Mouse (Mus musculus) liver, adult 2 months (tissue): ENCODE measurements around the gene Pla2g2f.

Experiments used
- CTCF ChIP-seq: fragments of 200-500 bp; IDR thresholded peaks from 2 replicates; pipeline ENCODE4 v1.5.1; 2011; ENCODE audit warnings: low read depth, low read length, control low read depth
- POLR2A ChIP-seq: fragments of 200-500 bp; IDR thresholded peaks from 2 replicates; pipeline ENCODE4 v1.6.1; 2011; ENCODE audit warnings: low read length, control low read depth; ENCODE audit not compliant: insufficient read depth; ENCODE audit errors: extremely low read depth

DNA sequence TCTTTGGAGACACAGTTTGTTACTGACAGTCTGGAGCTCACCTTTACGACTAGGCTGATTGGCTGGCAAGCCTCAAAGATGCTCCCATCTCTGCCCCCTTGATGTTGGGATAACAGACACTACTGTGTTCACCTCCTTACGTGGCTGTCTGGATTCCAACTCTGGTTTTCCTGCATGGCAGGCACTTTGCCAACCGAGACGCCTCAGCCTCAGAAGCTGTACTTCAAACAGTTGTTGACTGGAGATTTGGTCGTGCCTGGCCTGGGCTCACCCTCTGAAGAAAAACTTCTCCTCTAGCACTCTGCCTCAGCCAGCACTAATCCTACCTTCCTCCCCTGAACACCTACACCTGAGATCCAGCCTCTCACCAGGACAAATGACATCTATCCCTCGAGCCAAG is 34.0 kb upstream of the Pla2g2f start:
- TF ChIP-seq CTCF, result no peak
- TF ChIP-seq POLR2A, result no peak
